Mouse (Mus musculus): ENCODE data around the gene Defb26. TPM values are rescaled to one million over a fixed set of nuclear protein-coding genes. Genes with fewer than 3 reads are reported as not detected.

Gene Defb26
- polyA plus RNA-seq, 1 experiment = not detected

GRCm38 (mm10) chr2:152493151-152493550 is 18.3 kb downstream of the Defb26 start:
- no peaks in the 10 kb centered on the region for H3K4me1 ChIP-seq (ENCODE audit: control insufficient read depth, insufficient read depth, insufficient read length, low read length)
- no peak overlapping the region for H3K27ac ChIP-seq (replicated peaks; ENCODE audit: low read depth, low read length)
- H3K4me3 ChIP-seq (ENCODE audit: insufficient read depth, low read depth, low read length) = no peak overlapping the region

DNA sequence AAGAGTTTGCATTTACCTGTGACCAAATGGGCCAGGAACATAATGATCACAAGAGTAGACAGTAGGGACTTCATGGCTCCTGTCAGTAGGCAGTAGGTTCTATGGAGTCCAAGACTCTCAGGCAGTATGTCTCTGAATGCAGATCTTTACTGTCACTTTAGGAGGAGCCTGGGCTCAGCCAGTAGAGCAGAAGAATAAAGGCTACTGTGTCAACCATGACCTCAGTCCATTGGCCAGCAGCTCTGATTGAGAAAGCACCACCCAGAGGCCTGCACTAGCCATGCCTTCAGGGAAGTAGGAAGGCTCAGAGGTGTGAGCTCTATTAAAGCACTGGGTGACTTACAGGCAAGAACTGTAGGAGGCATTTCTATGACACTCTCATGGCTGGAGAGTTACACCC is 21.5 kb downstream of the Defb26 start, which contains the start of gene Defb22:
TSS of gene Defb22 (minus strand) at position 101 of the 400 bp plus-strand sequence.
- Histone ChIP-seq H3K27ac (replicated peaks; ENCODE audit: low read depth, low read length) (no peak within 1 kb of the TSS), H3K4me1 (ENCODE audit: control insufficient read depth, insufficient read depth, insufficient read length, low read length) (no peaks in the 10 kb centered on the region), H3K4me3 (ENCODE audit: insufficient read depth, low read depth, low read length) (no peak within 1 kb of the TSS)

GRCm38 (mm10) chr2:152487024-152487423 is 24.5 kb downstream of the Defb26 start:
- no peaks in the 10 kb centered on the region for H3K4me1 ChIP-seq (ENCODE audit: control insufficient read depth, insufficient read depth, insufficient read length, low read length)
- no peak overlapping the region for H3K27ac ChIP-seq (replicated peaks; ENCODE audit: low read depth, low read length)
- no peak overlapping the region for H3K4me3 ChIP-seq (ENCODE audit: insufficient read depth, low read depth, low read length)

DNA sequence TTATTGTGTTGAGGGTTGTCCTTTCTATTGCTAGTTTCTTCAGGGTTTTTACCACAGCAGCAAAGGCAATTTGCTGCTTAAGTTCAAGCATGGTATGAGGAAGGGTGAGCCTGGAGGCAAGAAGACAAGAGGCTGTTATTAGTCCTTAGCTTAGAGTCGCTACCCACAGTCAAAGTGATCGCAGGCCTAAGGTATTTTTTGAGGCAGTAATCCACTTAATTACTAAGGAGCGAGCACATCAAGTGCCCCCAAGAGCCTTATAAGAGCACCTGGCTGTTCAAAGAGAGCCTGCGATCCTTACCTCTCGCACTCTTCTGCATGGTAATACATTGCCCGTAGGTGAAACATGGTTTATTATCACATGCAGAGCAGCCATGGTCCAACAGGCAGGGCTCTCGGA is 29.8 kb downstream of the Defb26 start:
- Histone ChIP-seq H3K27ac (replicated peaks; ENCODE audit: low read depth, low read length) (no peak overlapping the region), H3K4me1 (ENCODE audit: control insufficient read depth, insufficient read depth, insufficient read length, low read length) (no peaks in the 10 kb centered on the region)

DNA sequence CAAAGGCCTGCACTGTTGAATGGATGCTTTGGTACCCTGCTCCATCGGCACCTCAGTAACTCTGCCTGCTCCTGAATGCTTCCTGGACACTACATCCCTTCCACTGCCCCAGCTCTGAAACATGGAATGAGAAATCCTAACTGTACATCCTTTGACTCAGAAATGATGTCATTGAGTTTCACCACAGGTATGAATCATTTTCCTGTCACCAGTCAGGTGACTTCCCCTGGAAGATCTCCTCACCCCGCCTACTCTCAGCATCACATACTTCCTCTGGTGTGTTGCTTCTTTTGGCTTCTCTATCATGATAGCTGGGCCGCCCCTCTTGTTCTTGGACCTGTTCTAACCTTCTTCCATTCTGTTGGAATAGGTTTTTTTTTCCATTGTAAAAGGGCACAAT is 30.6 kb downstream of the Defb26 start:
- Histone ChIP-seq H3K4me1 (ENCODE audit: control insufficient read depth, insufficient read depth, insufficient read length, low read length) (no peaks in the 10 kb centered on the region), H3K4me3 (ENCODE audit: insufficient read depth, low read depth, low read length) (no peak overlapping the region), H3K27ac (replicated peaks; ENCODE audit: low read depth, low read length) (no peak overlapping the region)

More for the DNA sequence above, 29.8 kb downstream of the Defb26 start:
- H3K4me3 ChIP-seq (ENCODE audit: insufficient read depth, low read depth, low read length) = no peak overlapping the region

DNA sequence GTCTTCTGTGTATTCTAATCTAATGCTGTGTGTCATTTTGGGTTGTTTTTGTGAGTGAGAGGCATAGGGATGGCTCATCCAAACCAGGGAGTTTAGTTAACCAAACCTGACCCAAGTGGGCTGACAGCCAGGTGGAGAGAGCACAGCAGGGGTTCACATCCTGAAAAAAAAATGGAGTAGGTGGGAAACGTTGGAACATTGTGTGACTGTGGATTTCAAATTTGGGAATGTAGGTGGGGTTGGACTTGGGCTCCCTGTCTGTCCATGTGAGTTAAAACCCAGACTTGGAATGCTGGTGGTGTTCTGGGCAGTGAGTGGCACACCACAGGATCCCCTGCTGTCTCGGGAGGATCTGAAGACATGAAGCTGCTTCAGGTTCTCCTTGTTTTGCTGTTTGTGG is 34.7 kb downstream of the Defb26 start, which contains the start of gene Defb20:
TSS of gene Defb20 (plus strand) at position 301 of the 400 bp plus-strand sequence.
- Histone ChIP-seq H3K27ac (replicated peaks; ENCODE audit: low read depth, low read length) (no peak within 1 kb of the TSS), H3K4me3 (ENCODE audit: insufficient read depth, low read depth, low read length) (no peak within 1 kb of the TSS), H3K4me1 (ENCODE audit: control insufficient read depth, insufficient read depth, insufficient read length, low read length) (no peaks in the 10 kb centered on the region)

DNA sequence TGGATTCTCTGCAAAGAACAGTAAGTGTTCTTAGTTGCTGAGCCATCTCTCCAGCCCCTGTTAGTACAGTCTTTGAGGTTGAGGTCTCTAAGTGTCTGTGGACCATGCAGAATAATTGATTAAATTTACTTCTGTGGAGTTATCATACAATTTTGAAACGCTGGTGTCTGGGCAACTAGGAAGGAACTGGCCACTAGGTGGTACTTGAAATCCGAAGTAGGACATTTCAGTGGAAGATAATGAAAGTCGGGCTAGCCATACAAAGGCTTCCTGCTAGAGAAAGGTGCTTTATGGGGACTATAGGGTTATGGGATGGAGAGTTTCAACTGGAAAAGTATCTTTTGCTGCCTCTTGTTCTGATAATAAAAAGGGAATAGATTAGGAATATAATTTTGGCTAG is 39.1 kb downstream of the Defb26 start:
- Histone ChIP-seq H3K4me3 (ENCODE audit: insufficient read depth, low read depth, low read length) (no peak overlapping the region), H3K27ac (replicated peaks; ENCODE audit: low read depth, low read length) (no peak overlapping the region), H3K4me1 (ENCODE audit: control insufficient read depth, insufficient read depth, insufficient read length, low read length) (no peaks in the 10 kb centered on the region)

- Histone ChIP-seq H3K4me3 (ENCODE audit: insufficient read depth, low read depth, low read length) (no peak overlapping the region), H3K27ac (replicated peaks; ENCODE audit: low read depth, low read length) (no peak overlapping the region), H3K4me1 (ENCODE audit: control insufficient read depth, insufficient read depth, insufficient read length, low read length) (no peaks in the 10 kb centered on the region)
These were observed 40.5 kb downstream of the Defb26 start for GRCm38 (mm10) chr2:152470973-152471372.

GRCm38 (mm10) chr2:152464570-152465150 is 46.8 kb downstream of the Defb26 start, which contains the start of gene Defb23:
Gene Defb23, minus strand, starts transcription at chr2:152464620.
- Histone ChIP-seq H3K4me3 (ENCODE audit: insufficient read depth, low read depth, low read length) (no peak within 1 kb of the TSS), H3K4me1 (ENCODE audit: control insufficient read depth, insufficient read depth, insufficient read length, low read length) (no peaks in the 10 kb centered on the region), H3K27ac (replicated peaks; ENCODE audit: low read depth, low read length) (no peak within 1 kb of the TSS)

- no peaks in the 10 kb centered on the region for H3K4me1 ChIP-seq (ENCODE audit: control insufficient read depth, insufficient read depth, insufficient read length, low read length)
- H3K27ac ChIP-seq (replicated peaks; ENCODE audit: low read depth, low read length) = no peak overlapping the region
- H3K4me3 ChIP-seq (ENCODE audit: insufficient read depth, low read depth, low read length) = no peak overlapping the region
These were observed 52.3 kb downstream of the Defb26 start for GRCm38 (mm10) chr2:152459241-152459640.

Other genes with a start within 250 kb of the Defb26 start
- 68.9 and 101 TPM in 2 replicates for gene Tbc1d20, start 217.9 kb downstream of the Defb26 start, polyA plus RNA-seq (2012; ENCODE audit: insufficient read depth, insufficient read length, missing spikeins)
- gene Rbck1, start 179.0 kb downstream of the Defb26 start, polyA plus RNA-seq (2012; ENCODE audit: insufficient read depth, insufficient read length, missing spikeins) = 38.1 and 47.7 TPM in 2 replicates
- 4.8 and 5.2 TPM in 2 replicates for gene Trib3, start 167.7 kb downstream of the Defb26 start, polyA plus RNA-seq (2012; ENCODE audit: insufficient read depth, insufficient read length, missing spikeins)
- gene Nrsn2, start 135.1 kb downstream of the Defb26 start, polyA plus RNA-seq (2012; ENCODE audit: insufficient read depth, insufficient read length, missing spikeins) = not detected in 2 replicates
- 0.46 and 0.99 TPM in 2 replicates for gene Sox12, start 113.6 kb downstream of the Defb26 start, polyA plus RNA-seq (2012; ENCODE audit: insufficient read depth, insufficient read length, missing spikeins)
- gene Zcchc3, start 96.7 kb downstream of the Defb26 start, polyA plus RNA-seq (2012; ENCODE audit: insufficient read depth, insufficient read length, missing spikeins) = 1.2 and 1.4 TPM in 2 replicates
- 0.71 and 0.79 TPM in 2 replicates for gene 6820408C15Rik, start 96.1 kb downstream of the Defb26 start, polyA plus RNA-seq (2012; ENCODE audit: insufficient read depth, insufficient read length, missing spikeins)
- not detected in 2 replicates for gene Defb23, start 47.1 kb downstream of the Defb26 start, polyA plus RNA-seq (2012; ENCODE audit: insufficient read depth, insufficient read length, missing spikeins)
- not detected in 2 replicates for gene Defb20, start 34.6 kb downstream of the Defb26 start, polyA plus RNA-seq (2012; ENCODE audit: insufficient read depth, insufficient read length, missing spikeins)
- not detected in 2 replicates for gene Defb22, start 21.6 kb downstream of the Defb26 start, polyA plus RNA-seq (2012; ENCODE audit: insufficient read depth, insufficient read length, missing spikeins)
- not detected in 2 replicates for gene Defb28, start 6.6 kb upstream of the Defb26 start, polyA plus RNA-seq (2012; ENCODE audit: insufficient read depth, insufficient read length, missing spikeins)
- gene Defb29, start 28.4 kb upstream of the Defb26 start, polyA plus RNA-seq (2012; ENCODE audit: insufficient read depth, insufficient read length, missing spikeins) = not detected in 2 replicates
- gene Gm17416, start 57.6 kb upstream of the Defb26 start, polyA plus RNA-seq (2012; ENCODE audit: insufficient read depth, insufficient read length, missing spikeins) = not detected in 2 replicates
- not detected in 2 replicates for gene Defb21, start 61.1 kb upstream of the Defb26 start, polyA plus RNA-seq (2012; ENCODE audit: insufficient read depth, insufficient read length, missing spikeins)
- not detected in 2 replicates for gene Defb19, start 68.6 kb upstream of the Defb26 start, polyA plus RNA-seq (2012; ENCODE audit: insufficient read depth, insufficient read length, missing spikeins)
- gene Defb45, start 87.7 kb upstream of the Defb26 start, polyA plus RNA-seq (2012; ENCODE audit: insufficient read depth, insufficient read length, missing spikeins) = not detected in 2 replicates
- gene Defb36, start 92.6 kb upstream of the Defb26 start, polyA plus RNA-seq (2012; ENCODE audit: insufficient read depth, insufficient read length, missing spikeins) = not detected in 2 replicates
- gene Defb25, start 111.4 kb upstream of the Defb26 start, polyA plus RNA-seq (2012; ENCODE audit: insufficient read depth, insufficient read length, missing spikeins) = not detected in 2 replicates
- gene Rem1, start 115.3 kb upstream of the Defb26 start, polyA plus RNA-seq (2012; ENCODE audit: insufficient read depth, insufficient read length, missing spikeins) = 1.2 and 1.6 TPM in 2 replicates
- gene H13, start 157.8 kb upstream of the Defb26 start, polyA plus RNA-seq (2012; ENCODE audit: insufficient read depth, insufficient read length, missing spikeins) = 54.9 and 59.2 TPM in 2 replicates
- 42.0 and 42.5 TPM in 2 replicates for gene Mcts2, start 175.3 kb upstream of the Defb26 start, polyA plus RNA-seq (2012; ENCODE audit: insufficient read depth, insufficient read length, missing spikeins)
- gene Id1, start 224.6 kb upstream of the Defb26 start, polyA plus RNA-seq (2012; ENCODE audit: insufficient read depth, insufficient read length, missing spikeins) = 48.0 and 59.8 TPM in 2 replicates
- gene Cox4i2, start 242.5 kb upstream of the Defb26 start, polyA plus RNA-seq (2012; ENCODE audit: insufficient read depth, insufficient read length, missing spikeins) = 6.3 and 8.7 TPM in 2 replicates

Data from brown adipose tissue, adult 24 weeks (tissue).